Mouse (Mus musculus): ENCODE results near the gene AI837181. TPM values are rescaled to one million over a fixed set of nuclear protein-coding genes. Genes with fewer than 3 reads are reported as not detected.
"Not testable (repeated sequence)": the region's sequence is repeated elsewhere in the genome, so short reads cannot be mapped to it uniquely, and the experiment has no call there.

AI837181 gene
- polyA plus RNA-seq, 1 experiment from 2014 or later: 87.3 TPM

DNA sequence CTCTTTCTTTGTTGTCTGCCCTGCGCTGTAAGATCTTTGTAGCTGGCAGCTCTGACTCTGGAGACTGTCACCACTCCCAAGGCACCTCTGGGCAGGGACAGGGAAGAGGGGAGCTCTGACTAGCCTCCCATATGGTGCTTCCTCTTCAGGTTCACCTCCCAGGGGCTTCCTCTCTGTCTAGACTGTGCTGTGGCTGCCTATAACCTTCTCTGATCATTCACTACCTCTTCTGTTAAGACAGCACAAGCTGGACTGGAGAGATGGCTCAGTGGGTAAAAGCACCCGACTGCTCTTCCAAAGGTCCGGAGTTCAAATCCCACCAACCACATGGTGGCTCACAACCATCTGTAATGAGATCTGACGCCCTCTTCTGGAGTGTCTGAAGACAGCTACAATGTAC, 23.9 kb upstream of the AI837181 start:
- not testable (repeated sequence) for H3K36me3 ChIP-seq; H3K4me3 ChIP-seq (replicated peaks); H3K4me2 ChIP-seq; H3K9me3 ChIP-seq (replicated peaks); H3K27ac ChIP-seq (replicated peaks); ATAC-seq (ENCODE audit: low FRiP score); H3K9ac ChIP-seq (replicated peaks); H3K4me1 ChIP-seq; H3K27me3 ChIP-seq (replicated peaks)
- 68% methylated on average over 4 of the region's 4 CpGs for WGBS

DNA sequence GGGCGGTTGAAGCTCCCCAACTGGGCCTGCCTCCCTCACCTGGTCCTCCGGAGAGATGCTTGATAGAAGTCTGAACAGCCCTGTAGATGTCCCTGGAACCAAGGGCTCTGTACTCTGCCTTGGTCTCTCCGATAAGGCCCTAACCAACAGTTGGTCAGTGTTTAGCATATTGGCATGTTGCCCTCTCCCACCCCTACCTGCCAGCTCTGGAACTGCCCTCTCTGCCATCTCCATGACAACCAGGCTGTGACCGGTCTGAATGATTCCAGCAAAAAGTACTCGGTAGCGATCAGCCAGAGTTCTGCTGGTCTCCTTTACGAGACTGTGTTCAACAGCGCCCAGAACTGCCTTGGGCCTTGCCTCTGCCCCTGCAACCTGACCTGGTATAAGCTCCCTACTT, 22.7 kb upstream of the AI837181 start, which contains the start of gene Tsga10ip:
Tsga10ip (minus strand) TSS at position 234 of the 400 bp plus-strand sequence.
- Histone ChIP-seq H3K36me3 (no peaks in the 10 kb centered on the region), H3K9ac (replicated peaks) (no peak within 1 kb of the TSS), H3K9me3 (replicated peaks) (no peaks in the 10 kb centered on the region), H3K27me3 (replicated peaks) (no peaks in the 10 kb centered on the region), H3K27ac (replicated peaks) (no peak within 1 kb of the TSS), H3K4me3 (replicated peaks) (no peak within 1 kb of the TSS), H3K4me2 (no peak within 1 kb of the TSS), H3K4me1 (peaks cover 6% of the 10 kb centered on the region)
- ATAC-seq (ENCODE audit: low FRiP score): no peak
- 68% methylated on average over 8 of the region's 8 CpGs for WGBS

DNA sequence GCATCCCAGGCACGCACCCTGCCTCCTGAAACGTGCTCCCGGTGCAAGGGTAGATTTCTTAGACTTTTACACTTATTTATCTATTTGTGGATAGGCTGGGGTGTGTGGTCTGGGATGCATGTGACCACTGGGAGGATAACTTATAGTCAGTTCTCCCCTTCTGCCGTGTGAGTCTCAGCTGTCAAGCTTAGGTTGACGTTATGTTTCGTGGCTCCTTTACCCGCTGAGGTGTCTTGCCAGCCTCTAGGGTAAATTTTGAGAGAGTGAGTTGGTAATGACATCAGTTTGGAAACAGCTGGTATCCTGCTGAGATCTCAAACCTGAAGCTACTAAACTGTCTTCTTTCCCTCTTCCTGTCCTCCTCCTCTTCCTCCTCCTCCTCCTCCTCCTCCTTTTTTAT, 19.0 kb upstream of the AI837181 start:
- WGBS: 33% methylated on average over 7 of the region's 7 CpGs
- no peak for ATAC-seq (ENCODE audit: low FRiP score)
- 0 out of 2 replicates have a peak overlapping the region, but pooled peaks have one; percentile 36 for H3K9ac ChIP-seq (replicated peaks)
- peak overlapping the region; percentile 60 for H3K4me2 ChIP-seq
- H3K9me3 ChIP-seq (replicated peaks): no peaks in the 10 kb centered on the region
- H3K4me1 ChIP-seq: peaks cover 15% of the 10 kb centered on the region
- H3K27me3 ChIP-seq (replicated peaks): no peaks in the 10 kb centered on the region
- peak overlapping the region; percentile 64 for H3K27ac ChIP-seq (replicated peaks)
- H3K4me3 ChIP-seq (replicated peaks): peak overlapping the region; percentile 34
- no peaks in the 10 kb centered on the region for H3K36me3 ChIP-seq

DNA sequence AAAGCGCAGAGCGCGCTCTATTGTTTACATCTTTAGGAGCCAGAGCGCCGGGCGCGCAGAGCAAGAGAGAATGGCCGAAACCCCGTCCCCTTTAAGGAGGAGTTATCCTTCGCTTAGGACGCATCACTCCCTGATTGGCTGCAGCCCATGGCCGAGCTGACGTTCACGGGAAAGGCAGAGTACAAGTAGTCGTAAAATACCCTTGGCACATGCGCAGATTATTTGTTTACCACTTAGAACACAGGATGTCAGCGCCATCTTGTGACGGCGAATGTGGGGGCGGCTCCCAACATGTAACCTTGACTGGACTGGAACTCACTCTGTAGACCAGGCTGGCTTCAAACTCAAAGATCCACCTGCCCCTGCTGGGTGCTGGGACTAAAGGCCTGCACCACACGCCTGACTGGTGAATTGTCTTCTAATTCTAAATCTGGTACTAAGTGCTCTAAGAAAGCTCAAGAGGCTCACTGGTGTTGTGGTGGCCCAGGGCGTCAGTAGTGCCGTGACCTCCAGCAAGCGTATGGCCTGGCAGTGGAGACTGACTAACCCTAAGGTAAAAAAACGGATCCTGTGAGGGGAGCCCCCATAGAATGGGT, 18.3 kb upstream of the AI837181 start:
- Histone ChIP-seq H3K4me2 (peak overlapping the region; percentile 76), H3K9ac (replicated peaks) (peak overlapping the region; percentile 62), H3K4me3 (replicated peaks) (peak overlapping the region; percentile 66), H3K27ac (replicated peaks) (peak overlapping the region; percentile 92), H3K4me1 (peaks cover 15% of the 10 kb centered on the region)
- not testable (repeated sequence) for H3K27me3 ChIP-seq (replicated peaks); H3K9me3 ChIP-seq (replicated peaks); H3K36me3 ChIP-seq
- ATAC-seq (ENCODE audit: low FRiP score): peak; percentile 78
- WGBS: 14% methylated on average over 24 of the region's 25 CpGs

DNA sequence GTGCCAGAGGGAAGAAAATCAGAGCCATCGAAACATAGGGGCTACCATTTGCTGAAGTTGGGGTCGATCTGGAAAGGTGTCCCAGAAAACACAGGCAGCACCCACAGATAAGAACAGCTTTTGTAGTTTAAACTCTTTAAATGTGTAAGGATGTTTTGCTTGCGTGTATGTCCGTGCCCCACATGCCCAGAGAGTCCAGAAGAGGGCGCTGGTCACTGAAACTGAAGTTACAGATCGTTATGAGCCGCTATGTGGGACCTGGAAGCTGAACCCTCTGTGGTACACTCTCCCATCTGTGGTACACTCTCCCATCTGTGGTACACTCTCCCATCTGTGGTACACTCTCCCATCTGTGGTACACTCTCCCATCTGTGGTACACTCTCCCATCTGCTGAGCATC, 17.8 kb upstream of the AI837181 start:
- Histone ChIP-seq H3K9ac (replicated peaks) (peak overlapping the region; percentile 62), H3K27ac (replicated peaks) (peak overlapping the region; percentile 92), H3K36me3 (no peaks in the 10 kb centered on the region), H3K4me2 (peak overlapping the region; percentile 76), H3K27me3 (replicated peaks) (no peaks in the 10 kb centered on the region), H3K4me3 (replicated peaks) (peak overlapping the region; percentile 66), H3K4me1 (peaks cover 15% of the 10 kb centered on the region), H3K9me3 (replicated peaks) (no peaks in the 10 kb centered on the region)
- 28% methylated on average over 7 of the region's 7 CpGs for WGBS
- ATAC-seq (ENCODE audit: low FRiP score): peak; percentile 72

DNA sequence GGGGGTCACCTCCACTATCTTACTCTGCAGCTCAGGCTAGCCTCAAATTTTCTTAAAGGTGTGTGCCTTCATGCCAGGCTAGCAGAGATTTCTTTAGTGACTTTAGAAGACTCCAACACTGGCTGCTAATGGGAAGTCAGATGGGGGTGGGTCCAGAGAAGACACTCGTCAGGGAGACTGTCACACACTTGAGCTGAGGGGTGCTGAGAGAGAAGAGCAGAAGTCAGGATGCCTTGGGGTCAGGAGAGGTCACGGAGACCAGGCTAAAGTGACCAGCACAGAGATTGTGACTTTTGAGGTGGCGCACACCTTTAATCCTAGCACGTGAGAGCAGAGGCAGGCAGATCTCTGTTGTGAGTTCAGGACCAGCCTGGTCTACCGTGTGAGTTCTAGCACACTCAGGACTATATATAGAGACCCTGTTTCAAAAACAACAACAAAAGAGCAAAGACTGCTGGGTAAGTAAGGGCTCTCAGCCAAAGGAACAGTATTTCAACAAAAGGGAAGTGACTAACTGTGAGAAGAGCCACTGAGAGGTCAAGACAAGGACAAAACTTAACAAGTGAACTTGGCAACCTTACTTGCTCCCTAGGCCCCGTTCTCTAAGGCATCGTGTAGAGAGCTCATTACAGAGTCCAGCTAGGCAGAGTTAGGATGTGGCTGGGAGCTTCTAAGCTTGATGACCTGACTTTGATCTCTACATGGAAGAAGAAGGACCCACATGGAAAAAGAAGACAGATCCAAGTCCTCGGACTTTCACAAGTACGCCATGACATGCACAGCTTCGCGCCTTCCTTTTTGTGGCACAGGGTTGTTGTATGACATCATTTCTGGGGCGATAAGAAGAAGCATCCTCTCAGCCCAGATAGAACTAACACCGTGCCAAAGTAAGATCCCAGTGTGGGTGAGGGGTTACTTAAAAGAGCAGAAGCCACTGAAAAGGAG, 16.6 kb upstream of the AI837181 start:
- ATAC-seq (ENCODE audit: low FRiP score): no peak
- Histone ChIP-seq H3K27ac (replicated peaks) (no peak overlapping the region), H3K9ac (replicated peaks) (no peak overlapping the region), H3K4me2 (peak overlapping the region; percentile 76), H3K4me1 (peaks cover 15% of the 10 kb centered on the region), H3K9me3 (replicated peaks) (no peaks in the 10 kb centered on the region), H3K36me3 (no peaks in the 10 kb centered on the region), H3K27me3 (replicated peaks) (no peaks in the 10 kb centered on the region), H3K4me3 (replicated peaks) (no peak overlapping the region)
- 83% methylated on average over 13 of the region's 13 CpGs for WGBS

DNA sequence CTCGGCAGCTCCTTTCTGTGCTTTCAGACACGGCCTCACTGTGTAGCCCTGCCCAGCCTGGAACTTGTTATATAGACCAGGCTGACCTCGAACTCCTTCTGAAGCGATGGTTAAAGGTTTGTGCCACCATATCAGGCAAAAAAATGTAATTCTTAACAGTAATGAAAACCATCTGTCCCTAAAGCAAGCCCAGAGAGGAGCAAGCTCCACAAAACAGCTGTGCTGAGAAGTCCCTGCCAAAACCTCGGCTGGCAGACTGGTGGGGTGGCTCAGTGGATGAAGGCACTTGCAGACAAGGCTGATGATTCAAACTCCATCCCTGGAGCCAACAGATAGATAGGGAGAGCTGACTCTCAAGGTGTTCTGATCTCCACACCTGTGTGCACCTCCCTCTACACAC, 15.9 kb upstream of the AI837181 start:
- H3K27me3 ChIP-seq (replicated peaks): no peaks in the 10 kb centered on the region
- WGBS: 86% methylated on average over 5 of the region's 5 CpGs
- H3K4me3 ChIP-seq (replicated peaks): no peak overlapping the region
- no peaks in the 10 kb centered on the region for H3K36me3 ChIP-seq
- H3K9ac ChIP-seq (replicated peaks): no peak overlapping the region
- H3K9me3 ChIP-seq (replicated peaks): no peaks in the 10 kb centered on the region
- no peak overlapping the region for H3K27ac ChIP-seq (replicated peaks)
- H3K4me1 ChIP-seq: peaks cover 15% of the 10 kb centered on the region
- no peak overlapping the region for H3K4me2 ChIP-seq
- no peak for ATAC-seq (ENCODE audit: low FRiP score)

DNA sequence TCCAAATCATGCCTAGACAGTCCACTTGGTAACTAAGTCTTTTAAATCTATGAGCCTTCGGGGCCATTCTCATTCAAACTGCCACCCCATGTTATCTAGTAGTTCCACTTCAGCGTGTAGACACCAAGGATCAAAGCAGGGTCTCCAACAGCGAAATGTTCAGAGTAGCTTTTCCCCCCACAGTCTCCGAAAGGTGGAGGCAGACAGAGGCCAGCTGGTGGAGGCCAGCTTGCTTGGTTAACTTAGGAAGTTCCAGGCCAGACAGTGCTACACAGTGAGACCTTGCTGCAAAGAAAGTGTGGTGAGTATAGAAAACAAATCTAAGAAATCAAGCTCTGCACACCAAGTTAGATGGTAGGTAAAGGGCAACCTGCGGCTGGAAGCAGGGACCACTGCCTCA, 14.3 kb upstream of the AI837181 start:
- H3K27me3 ChIP-seq (replicated peaks): no peaks in the 10 kb centered on the region
- peaks cover 14% of the 10 kb centered on the region for H3K4me1 ChIP-seq
- ATAC-seq (ENCODE audit: low FRiP score): no peak
- no peak overlapping the region for H3K9ac ChIP-seq (replicated peaks)
- no peak overlapping the region for H3K4me2 ChIP-seq
- no peak overlapping the region for H3K27ac ChIP-seq (replicated peaks)
- no peaks in the 10 kb centered on the region for H3K36me3 ChIP-seq
- no peaks in the 10 kb centered on the region for H3K9me3 ChIP-seq (replicated peaks)
- WGBS: 89% methylated on average over 5 of the region's 5 CpGs
- H3K4me3 ChIP-seq (replicated peaks): no peak overlapping the region

DNA sequence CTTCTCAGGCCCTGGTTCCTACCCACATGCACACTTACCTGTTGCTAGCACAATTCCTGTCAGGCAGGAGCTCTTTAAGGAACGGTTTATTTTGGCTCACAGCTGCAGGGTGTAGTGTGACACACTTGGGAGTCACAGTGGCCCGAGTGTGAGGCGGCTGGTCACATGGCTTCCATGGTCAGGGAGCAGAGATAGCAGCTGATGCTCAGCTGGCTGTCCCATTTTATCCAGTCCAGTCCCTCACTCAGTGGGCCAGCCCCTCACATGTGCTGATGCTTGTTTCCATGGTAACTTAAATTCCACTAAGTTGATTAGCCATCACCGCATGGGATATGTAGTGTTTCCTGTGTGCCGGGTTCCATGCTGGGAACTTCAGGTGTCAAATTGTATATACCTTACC, 13.0 kb upstream of the AI837181 start:
- no peak for ATAC-seq (ENCODE audit: low FRiP score)
- Histone ChIP-seq H3K36me3 (no peaks in the 10 kb centered on the region), H3K9ac (replicated peaks) (no peak overlapping the region), H3K27ac (replicated peaks) (no peak overlapping the region), H3K4me3 (replicated peaks) (no peak overlapping the region), H3K27me3 (replicated peaks) (no peaks in the 10 kb centered on the region), H3K4me1 (peaks cover 10% of the 10 kb centered on the region), H3K4me2 (no peak overlapping the region), H3K9me3 (replicated peaks) (no peaks in the 10 kb centered on the region)
- WGBS: 71% methylated on average over 5 of the region's 5 CpGs

DNA sequence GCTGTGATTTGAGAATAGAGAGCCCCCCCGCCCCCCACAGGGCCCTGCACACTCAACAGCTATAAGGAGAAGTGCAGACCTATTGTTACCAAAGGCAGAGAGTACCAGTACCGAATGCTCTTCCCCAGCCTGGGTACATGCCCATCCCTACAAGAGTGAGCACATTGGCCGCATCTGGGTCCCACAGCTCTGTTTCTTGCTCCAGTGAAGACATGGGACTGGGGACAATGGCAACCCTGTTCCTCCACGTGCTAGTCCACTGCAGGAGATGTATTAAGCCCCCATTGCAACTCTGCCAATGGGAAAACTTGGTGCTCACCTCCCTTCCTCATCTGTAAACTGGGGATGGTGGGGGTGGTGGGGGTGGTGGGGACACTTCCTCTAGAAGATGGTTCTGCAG, 11.1 kb upstream of the AI837181 start:
- no peak overlapping the region for H3K4me3 ChIP-seq (replicated peaks)
- WGBS: 75% methylated on average over 4 of the region's 4 CpGs
- H3K27ac ChIP-seq (replicated peaks): no peak overlapping the region
- no peaks in the 10 kb centered on the region for H3K4me1 ChIP-seq
- H3K9me3 ChIP-seq (replicated peaks): no peaks in the 10 kb centered on the region
- H3K4me2 ChIP-seq: no peak overlapping the region
- no peak for ATAC-seq (ENCODE audit: low FRiP score)
- H3K27me3 ChIP-seq (replicated peaks): no peaks in the 10 kb centered on the region
- H3K36me3 ChIP-seq: 0 out of 2 replicates have a peak, but pooled peaks cover 6% of the 10 kb centered on the region
- no peak overlapping the region for H3K9ac ChIP-seq (replicated peaks)

DNA sequence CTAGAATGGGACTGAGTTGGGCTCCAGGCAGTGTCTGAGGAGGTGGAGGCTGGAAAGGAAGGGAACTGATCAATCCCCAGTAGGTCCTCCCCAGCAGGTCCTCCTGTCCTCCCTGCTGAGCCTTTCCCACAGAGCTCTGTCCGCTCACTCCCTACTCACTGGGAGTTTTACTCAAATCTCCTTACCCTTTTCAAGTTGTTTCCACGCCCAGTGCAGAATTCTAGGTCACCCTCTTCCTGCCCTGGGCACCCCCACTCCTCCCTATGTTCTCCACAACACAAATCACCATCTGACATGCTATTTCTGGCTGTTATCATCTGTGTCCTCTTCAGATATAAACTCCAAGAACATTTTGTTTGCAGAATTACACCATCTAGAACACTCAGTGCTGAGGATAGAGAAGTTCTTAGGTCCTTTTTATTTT, 10.4 kb upstream of the AI837181 start:
- H3K27me3 ChIP-seq (replicated peaks): no peaks in the 10 kb centered on the region
- no peak overlapping the region for H3K4me2 ChIP-seq
- no peak overlapping the region for H3K9ac ChIP-seq (replicated peaks)
- H3K36me3 ChIP-seq: peaks cover 6% of the 10 kb centered on the region; the same call in 1 of the 2 replicates
- no peaks in the 10 kb centered on the region for H3K4me1 ChIP-seq
- ATAC-seq (ENCODE audit: low FRiP score): no peak
- H3K4me3 ChIP-seq (replicated peaks): no peak overlapping the region
- WGBS: 77% methylated on average over 2 of the region's 2 CpGs
- H3K9me3 ChIP-seq (replicated peaks): no peaks in the 10 kb centered on the region
- no peak overlapping the region for H3K27ac ChIP-seq (replicated peaks)
